Mouse (Mus musculus): ENCODE results near the gene Sorcs3.

DNA sequence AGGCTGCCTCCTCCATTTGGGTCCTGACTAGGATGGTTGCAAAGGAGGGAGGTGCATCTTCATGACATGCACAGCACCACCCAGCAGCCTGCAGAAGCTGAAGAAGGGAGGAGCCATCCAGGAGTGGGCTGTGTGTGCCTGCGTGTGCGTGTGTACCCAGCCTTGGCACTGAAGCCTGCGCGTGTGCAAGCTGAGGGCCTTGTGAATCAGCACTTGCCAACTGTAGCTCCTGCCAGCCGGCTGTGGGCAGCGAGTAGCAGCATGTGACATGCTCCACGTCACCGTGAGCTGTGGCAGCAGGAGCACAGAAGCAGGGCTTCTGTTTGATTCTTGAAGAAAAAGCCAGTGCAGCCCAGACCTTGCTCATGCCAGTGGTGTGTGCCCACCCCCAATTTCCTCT, 54.8 kb downstream of the Sorcs3 start:
- no peak for TF ChIP-seq CTCF (IDR thresholded peaks at IDR 0.05; ENCODE audit: low read depth)
- TF ChIP-seq EP300 (IDR thresholded peaks at IDR 0.05; ENCODE audit: low read depth) = no peak
